Mouse (Mus musculus) midbrain, postnatal 0 days (tissue): ENCODE results near the gene Diaph2. TPM values are rescaled to one million over a fixed set of nuclear protein-coding genes. Genes with fewer than 3 reads are reported as not detected.

ENCODE experiments used
- ATAC-seq: fragments of 200-750 bp; cut with Nextera tagmentation; 2 replicates; pipeline ENCODE4 v1.8.0; 2017; ENCODE audit warnings: moderate number of reproducible peaks, mild to moderate bottlenecking, moderate TSS enrichment, moderate library complexity; ENCODE audit not compliant: low FRiP score
- DNase-seq: peaks from one replicate; pipeline ENCODE4 v3.0.0-alpha.2; 2015; ENCODE audit warnings: low spot score
- H3K27ac ChIP-seq: fragments of 300-500 bp; sonication (generic); 2 replicates; pipeline ENCODE4 v1.5.1; 2014; ENCODE audit warnings: low read depth, mild to moderate bottlenecking, low read length, mixed read lengths
- H3K27me3 ChIP-seq: fragments of 300-500 bp; sonication (generic); 2 replicates; pipeline ENCODE4 v1.6.1; 2014; ENCODE audit warnings: low read length, control low read depth, mixed read lengths; ENCODE audit not compliant: insufficient read depth
- H3K36me3 ChIP-seq: fragments of 300-500 bp; sonication (generic); 2 replicates; pipeline ENCODE4 v1.6.1; 2014; ENCODE audit warnings: low read length, control low read depth, mixed read lengths; ENCODE audit not compliant: insufficient read depth
- H3K4me1 ChIP-seq: fragments of 300-500 bp; sonication (generic); 2 replicates; pipeline ENCODE4 v1.6.1; 2014; ENCODE audit warnings: mild to moderate bottlenecking, control low read depth, antibody characterized with exemption, low read length, mixed read lengths; ENCODE audit not compliant: insufficient read depth
- H3K4me2 ChIP-seq: fragments of 300-500 bp; sonication (generic); 2 replicates; pipeline ENCODE4 v1.6.1; 2014; ENCODE audit warnings: low read depth, mild to moderate bottlenecking, low read length, mixed read lengths; ENCODE audit not compliant: poor library complexity, severe bottlenecking
- H3K4me3 ChIP-seq: fragments of 300-500 bp; sonication (generic); 2 replicates; pipeline ENCODE4 v1.5.1; 2014; ENCODE audit warnings: low read depth, mild to moderate bottlenecking, low read length, moderate library complexity
- H3K9ac ChIP-seq: fragments of 300-500 bp; sonication (generic); replicated peaks from 2 replicates; pipeline ENCODE4 v1.6.1; 2014; ENCODE audit warnings: mild to moderate bottlenecking, low read length, moderate library complexity, mixed read lengths; ENCODE audit not compliant: poor library complexity, severe bottlenecking
- H3K9me3 ChIP-seq: fragments of 300-500 bp; sonication (generic); 2 replicates; pipeline ENCODE4 v1.6.1; 2016; ENCODE audit warnings: low read length, control low read depth
- CTCF ChIP-seq: IDR thresholded peaks from 2 replicates; pipeline ENCODE4 v1.5.1; 2016; ENCODE audit warnings: antibody characterized with exemption, mild to moderate bottlenecking
- WGBS: fragments of 180-500 bp; shearing (Covaris S2); extraction: QIAGEN DNeasy Blood & Tissue Kit; methylation state at CpG from one replicate; pipeline ENCODE4 v1.1.7; 2014; 5-methylcytosine and 5-hydroxymethylcytosine counted together
- polyA plus RNA-seq: library from polyadenylated mRNA; unstranded; fragments of >200 nt; fragmentation: Nextera tagmentation; extraction: Ambion mirVana; gene quantifications from 2 replicates; pipeline ENCODE4 v1.2.1, GENCODE M21; 2015
- total RNA-seq: library from RNA; depleted of rRNA; stranded (reverse); fragments of >200 nt; gene quantifications from 2 replicates; pipeline ENCODE4 v1.2.3, GENCODE M21; 2014

Diaph2 gene
- total and polyA plus RNA-seq, 2 experiments from 2014 or later = 3.9 to 4.8 TPM

GRCm38 (mm10) chrX:129833887-129834286 lies 84.3 kb downstream of the Diaph2 start:
- no peak for TF ChIP-seq CTCF
- Histone ChIP-seq H3K4me1 (no peaks in the 10 kb centered on the region), H3K27ac (no peak overlapping the region), H3K36me3 (no peaks in the 10 kb centered on the region), H3K9me3 (no peaks in the 10 kb centered on the region), H3K9ac (no peak overlapping the region), H3K4me3 (no peak overlapping the region), H3K27me3 (no peaks in the 10 kb centered on the region), H3K4me2 (no peak overlapping the region)
- ATAC-seq = no peak
- DNase-seq = no peak

GRCm38 (mm10) chrX:129884465-129884864 lies 134.9 kb downstream of the Diaph2 start:
- no peak overlapping the region for H3K27ac ChIP-seq
- no peaks in the 10 kb centered on the region for H3K9me3 ChIP-seq
- H3K4me3 ChIP-seq = no peak overlapping the region
- no peaks in the 10 kb centered on the region for H3K4me1 ChIP-seq
- TF ChIP-seq CTCF = peak; percentile 38
- H3K4me2 ChIP-seq = no peak overlapping the region
- no peak for ATAC-seq
- no peaks in the 10 kb centered on the region for H3K27me3 ChIP-seq
- no peaks in the 10 kb centered on the region for H3K36me3 ChIP-seq
- DNase-seq = no peak
- H3K9ac ChIP-seq = no peak overlapping the region
- 29% methylated on average over 3 of the region's 3 CpGs for WGBS

- no peak for DNase-seq
- Histone ChIP-seq H3K27ac (no peak overlapping the region), H3K36me3 (no peaks in the 10 kb centered on the region), H3K4me3 (no peak overlapping the region), H3K27me3 (no peaks in the 10 kb centered on the region), H3K9me3 (no peaks in the 10 kb centered on the region), H3K4me1 (no peaks in the 10 kb centered on the region), H3K4me2 (no peak overlapping the region), H3K9ac (no peak overlapping the region)
- TF ChIP-seq CTCF = no peak
- 94% methylated on average over 2 of the region's 2 CpGs for WGBS
- ATAC-seq = no peak
Observed at GRCm38 (mm10) chrX:129925806-129926205, 176.3 kb downstream of the Diaph2 start.

GRCm38 (mm10) chrX:129974816-129975215 lies 225.3 kb downstream of the Diaph2 start:
- no peak overlapping the region for H3K4me2 ChIP-seq
- H3K9me3 ChIP-seq = no peaks in the 10 kb centered on the region
- no peak for ATAC-seq
- no peaks in the 10 kb centered on the region for H3K27me3 ChIP-seq
- H3K4me3 ChIP-seq = no peak overlapping the region
- TF ChIP-seq CTCF = peak; percentile 22; the same call in 1 of the 2 replicates
- no peak overlapping the region for H3K27ac ChIP-seq
- WGBS = 62% methylated on average over 4 of the region's 4 CpGs
- no peaks in the 10 kb centered on the region for H3K36me3 ChIP-seq
- no peaks in the 10 kb centered on the region for H3K4me1 ChIP-seq
- peak; percentile 7 for DNase-seq
- no peak overlapping the region for H3K9ac ChIP-seq

- TF ChIP-seq CTCF = no peak
- Histone ChIP-seq H3K27ac (no peak overlapping the region), H3K4me3 (no peak overlapping the region), H3K4me1 (no peaks in the 10 kb centered on the region), H3K9ac (no peak overlapping the region), H3K9me3 (no peaks in the 10 kb centered on the region), H3K36me3 (no peaks in the 10 kb centered on the region), H3K27me3 (no peaks in the 10 kb centered on the region), H3K4me2 (no peak overlapping the region)
- DNase-seq (no peak), ATAC-seq (no peak)
Observed at GRCm38 (mm10) chrX:130008210-130008609, 258.7 kb downstream of the Diaph2 start.

GRCm38 (mm10) chrX:130019735-130020134 lies 270.2 kb downstream of the Diaph2 start:
- H3K27me3 ChIP-seq = no peaks in the 10 kb centered on the region

GRCm38 (mm10) chrX:130044525-130044924 lies 295.0 kb downstream of the Diaph2 start:
- H3K4me2 ChIP-seq = no peak overlapping the region
- H3K27me3 ChIP-seq = no peaks in the 10 kb centered on the region
- H3K9me3 ChIP-seq = no peaks in the 10 kb centered on the region
- no peak overlapping the region for H3K4me3 ChIP-seq
- WGBS = 65% methylated on average over 1 of the region's 1 CpGs
- no peaks in the 10 kb centered on the region for H3K36me3 ChIP-seq
- no peak overlapping the region for H3K9ac ChIP-seq
- no peak overlapping the region for H3K27ac ChIP-seq
- no peaks in the 10 kb centered on the region for H3K4me1 ChIP-seq
- DNase-seq (no peak), ATAC-seq (no peak)
- no peak for TF ChIP-seq CTCF

More at GRCm38 (mm10) chrX:130019735-130020134, 270.2 kb downstream of the Diaph2 start:
- Histone ChIP-seq H3K4me1 (no peaks in the 10 kb centered on the region), H3K9ac (no peak overlapping the region), H3K4me2 (no peak overlapping the region), H3K9me3 (no peaks in the 10 kb centered on the region), H3K4me3 (no peak overlapping the region), H3K36me3 (no peaks in the 10 kb centered on the region), H3K27ac (no peak overlapping the region)
- WGBS = 80% methylated on average over 1 of the region's 1 CpGs
- TF ChIP-seq CTCF = no peak
- DNase-seq (no peak), ATAC-seq (no peak)
